Mouse (Mus musculus) gastrocnemius, adult 2 months (tissue): Measurements from ENCODE around the gene Myo9b. TPM values are rescaled to one million over a fixed set of nuclear protein-coding genes. Genes with fewer than 3 reads are reported as not detected.

Experiments
- DNase-seq: peaks from one replicate; pipeline ENCODE4 v3.0.0; 2022
- H3K27ac ChIP-seq: fragments of 200-600 bp; 2 replicates; pipeline ENCODE4 v1.8.1; 2022; ENCODE audit warnings: mild to moderate bottlenecking
- H3K4me3 ChIP-seq: fragments of 200-600 bp; 2 replicates; pipeline ENCODE4 v1.8.1; 2022; ENCODE audit warnings: mild to moderate bottlenecking, moderate library complexity
- CTCF ChIP-seq: fragments of 200-600 bp; IDR thresholded peaks from 2 replicates; pipeline ENCODE4 v1.8.1; 2022; ENCODE audit warnings: antibody characterized with exemption, mild to moderate bottlenecking, moderate library complexity
- intact Hi-C: fragments of 180-260 bp; cut with DNase I; formaldehyde crosslinking; loops from one replicate; pipeline ENCODE4 v1.15.1; 2025
- total RNA-seq, 2 experiments: library from RNA; stranded (reverse); gene quantifications; 2 replicates each; pipeline ENCODE4 v1.2.3; 2021

Gene Myo9b
- total RNA-seq, 2 experiments from 2014 or later = 6.1 to 9.3 TPM

GRCm38 (mm10) chr8:71346581-71346980, 74.1 kb downstream of the Myo9b start:
- DNase-seq = no peak
- Histone ChIP-seq H3K27ac (no peak overlapping the region), H3K4me3 (no peak overlapping the region)
- intact Hi-C loops = no loop called here
- TF ChIP-seq CTCF = no peak

GRCm38 (mm10) chr8:71351117-71351516, 78.6 kb downstream of the Myo9b start:
- H3K4me3 ChIP-seq = no peak overlapping the region
- no peak for TF ChIP-seq CTCF
- intact Hi-C loops = no loop called here

GRCm38 (mm10) chr8:71351520-71351919, 79.0 kb downstream of the Myo9b start:
- no peak for DNase-seq
- TF ChIP-seq CTCF = no peak
- Histone ChIP-seq H3K27ac (no peak overlapping the region), H3K4me3 (no peak overlapping the region)
- intact Hi-C loops = no loop called here

More at GRCm38 (mm10) chr8:71351117-71351516, 78.6 kb downstream of the Myo9b start:
- no peak overlapping the region for H3K27ac ChIP-seq
- DNase-seq = no peak

- TF ChIP-seq CTCF = no peak
- DNase-seq = no peak
- Histone ChIP-seq H3K4me3 (no peak overlapping the region), H3K27ac (no peak overlapping the region)
- intact Hi-C loops = no loop called here
These were observed 85.5 kb downstream of the Myo9b start for GRCm38 (mm10) chr8:71358026-71358425.

- no peak for TF ChIP-seq CTCF
- Histone ChIP-seq H3K4me3 (peak within 1 kb of the TSS; percentile 87), H3K27ac (peak within 1 kb of the TSS; percentile 99)
- DNase-seq = peak; percentile 93
- intact Hi-C loops = loop anchor here (2.0 kb wide), 1 partner anchor 94 kb away; the partner anchor contains the start of genes Haus8 and Myo9b
These were observed 94.4 kb downstream of the Myo9b start, which contains the start of gene Use1 for GRCm38 (mm10) chr8:71366771-71367528. Use1 (plus strand) TSS chr8:71366848.

- H3K4me3 ChIP-seq = peak overlapping the region; percentile 87
- peak overlapping the region; percentile 99 for H3K27ac ChIP-seq
- no peak for TF ChIP-seq CTCF
- DNase-seq = peak; percentile 51
- intact Hi-C loops = loop anchor here (2.0 kb wide), 1 partner anchor 95 kb away; the partner anchor contains the start of genes Haus8 and Myo9b
These were observed 95.1 kb downstream of the Myo9b start for GRCm38 (mm10) chr8:71367529-71368176.

GRCm38 (mm10) chr8:71368366-71368765, 95.9 kb downstream of the Myo9b start:
- intact Hi-C loops = no loop called here
- peak overlapping the region; percentile 87 for H3K4me3 ChIP-seq
- no peak for TF ChIP-seq CTCF
- DNase-seq = no peak
- H3K27ac ChIP-seq = peak overlapping the region; percentile 99

GRCm38 (mm10) chr8:71369040-71369718, 96.7 kb downstream of the Myo9b start:
- Histone ChIP-seq H3K27ac (peak overlapping the region; percentile 99), H3K4me3 (no peak overlapping the region)
- TF ChIP-seq CTCF = no peak
- intact Hi-C loops = no loop called here
- no peak for DNase-seq

- Histone ChIP-seq H3K4me3 (peak overlapping the region; percentile 95), H3K27ac (peak overlapping the region; percentile 99)
- intact Hi-C loops = loop anchor here (5.0 kb wide), 1 partner anchor 37 kb away; the partner anchor contains the start of gene Ankle1
- DNase-seq = no peak
- TF ChIP-seq CTCF = no peak
These were observed 98.3 kb downstream of the Myo9b start for GRCm38 (mm10) chr8:71370711-71371235.

GRCm38 (mm10) chr8:71371236-71371848, 98.8 kb downstream of the Myo9b start, which contains the start of gene Ocel1:
Ocel1 (plus strand) TSS chr8:71371298.
- peak; percentile 99 for DNase-seq
- intact Hi-C loops = loop anchor here (5.0 kb wide), 1 partner anchor 36 kb away; the partner anchor contains the start of gene Ankle1
- Histone ChIP-seq H3K4me3 (peak within 1 kb of the TSS; percentile 95), H3K27ac (peak within 1 kb of the TSS; percentile 99)
- TF ChIP-seq CTCF = no peak; the same call in 1 of the 2 replicates

GRCm38 (mm10) chr8:71372427-71372826, 99.9 kb downstream of the Myo9b start:
- Histone ChIP-seq H3K4me3 (no peak overlapping the region), H3K27ac (peak overlapping the region; percentile 8; the same call in 1 of the 2 replicates)
- TF ChIP-seq CTCF = no peak
- intact Hi-C loops = loop anchor here (5.0 kb wide), 1 partner anchor 35 kb away; the partner anchor contains the start of gene Ankle1
- DNase-seq = no peak

GRCm38 (mm10) chr8:71373000-71373399, 100.5 kb downstream of the Myo9b start:
- intact Hi-C loops = loop anchor here (5.0 kb wide), 1 partner anchor 34 kb away; the partner anchor contains the start of gene Ankle1
- no peak for TF ChIP-seq CTCF
- DNase-seq = no peak
- H3K27ac ChIP-seq = no peak overlapping the region
- H3K4me3 ChIP-seq = no peak overlapping the region
